Mouse (Mus musculus) liver, postnatal 0 days (tissue): ENCODE data around the gene Trim80. TPM values are rescaled to one million over a fixed set of nuclear protein-coding genes. Genes with fewer than 3 reads are reported as not detected.
A peak's percentile ranks its signal among the peaks of the same experiment; 100 is the strongest.

Experiments used
- ATAC-seq: fragments of 200-750 bp; cut with Nextera tagmentation; 2 replicates; pipeline ENCODE4 v1.8.0; 2017; ENCODE audit warnings: mild to moderate bottlenecking, moderate library complexity
- DNase-seq: peaks from one replicate; pipeline ENCODE4 v3.0.0-alpha.2; 2016
- H3K27ac ChIP-seq: fragments of 300-500 bp; sonication (generic); 2 replicates; pipeline ENCODE4 v1.5.1; 2014; ENCODE audit warnings: antibody characterized with exemption, moderate library complexity, mild to moderate bottlenecking, low read depth
- H3K27me3 ChIP-seq: fragments of 300-500 bp; sonication (generic); 2 replicates; pipeline ENCODE4 v1.6.1; 2014; ENCODE audit warnings: low read length, control low read depth, mixed read lengths; ENCODE audit not compliant: insufficient read depth
- H3K36me3 ChIP-seq: fragments of 300-500 bp; sonication (generic); replicated peaks from 2 replicates; pipeline ENCODE4 v1.6.1; 2014; ENCODE audit warnings: mild to moderate bottlenecking, control low read depth, low read length, moderate library complexity, mixed read lengths; ENCODE audit not compliant: insufficient read depth
- H3K4me1 ChIP-seq: fragments of 300-500 bp; sonication (generic); 2 replicates; pipeline ENCODE4 v1.6.1; 2014; ENCODE audit warnings: antibody characterized with exemption, mild to moderate bottlenecking, control low read depth; ENCODE audit not compliant: insufficient read depth
- H3K4me2 ChIP-seq: fragments of 300-500 bp; sonication (generic); 2 replicates; pipeline ENCODE4 v1.6.1; 2014; ENCODE audit warnings: low read depth, mild to moderate bottlenecking, low read length, moderate library complexity, mixed read lengths
- H3K4me3 ChIP-seq: fragments of 300-500 bp; sonication (generic); 2 replicates; pipeline ENCODE4 v1.5.1; 2014; ENCODE audit warnings: low read depth, low read length
- H3K9ac ChIP-seq: fragments of 300-500 bp; sonication (generic); replicated peaks from 2 replicates; pipeline ENCODE4 v1.6.1; 2014; ENCODE audit warnings: mild to moderate bottlenecking, moderate library complexity
- H3K9me3 ChIP-seq: fragments of 300-500 bp; sonication (generic); 2 replicates; pipeline ENCODE4 v1.6.1; 2016; ENCODE audit warnings: mild to moderate bottlenecking, control low read depth, low read length, mixed read lengths
- CTCF ChIP-seq: sonication (generic); IDR thresholded peaks from 2 replicates; pipeline ENCODE4 v1.5.1; 2016; ENCODE audit warnings: antibody characterized with exemption, low read depth
- EP300 ChIP-seq: IDR thresholded peaks from 2 replicates; pipeline ENCODE4 v1.6.1; 2016; ENCODE audit warnings: antibody characterized with exemption, low read depth, mild to moderate bottlenecking
- WGBS: fragments of 180-500 bp; shearing (Covaris S2); extraction: QIAGEN DNeasy Blood & Tissue Kit; methylation state at CpG from one replicate; pipeline ENCODE4 v1.1.7; 2014; ENCODE audit not compliant: insufficient replicate concordance; 5-methylcytosine and 5-hydroxymethylcytosine counted together
- polyA plus RNA-seq: library from polyadenylated mRNA; unstranded; fragments of >200 nt; fragmentation: Nextera tagmentation; extraction: Ambion mirVana; gene quantifications from 2 replicates; pipeline ENCODE4 v1.2.1, GENCODE M21; 2015

Trim80 gene
- polyA plus RNA-seq, 1 experiment from 2014 or later, result 2.8 TPM

- Histone ChIP-seq H3K4me2 (peak overlapping the region; percentile 52), H3K36me3 (0 out of 2 replicates have a peak, but pooled peaks cover 7% of the 10 kb centered on the region), H3K4me3 (0 out of 2 replicates have a peak overlapping the region, but pooled peaks have one; percentile 3), H3K9me3 (no peaks in the 10 kb centered on the region; the same call in 1 of the 2 replicates), H3K27me3 (no peaks in the 10 kb centered on the region), H3K27ac (0 out of 2 replicates have a peak overlapping the region, but pooled peaks have one; percentile 9), H3K9ac (peak overlapping the region; percentile 10), H3K4me1 (peaks cover 15% of the 10 kb centered on the region)
- 4% methylated on average over 31 of the region's 31 CpGs for WGBS
- no peak for TF ChIP-seq EP300
- TF ChIP-seq CTCF, result no peak
- DNase-seq, result no peak
- ATAC-seq, result no peak
Measured at GRCm38 (mm10) chr11:115435596-115436337, 4.6 kb upstream of the Trim80 start.

DNA sequence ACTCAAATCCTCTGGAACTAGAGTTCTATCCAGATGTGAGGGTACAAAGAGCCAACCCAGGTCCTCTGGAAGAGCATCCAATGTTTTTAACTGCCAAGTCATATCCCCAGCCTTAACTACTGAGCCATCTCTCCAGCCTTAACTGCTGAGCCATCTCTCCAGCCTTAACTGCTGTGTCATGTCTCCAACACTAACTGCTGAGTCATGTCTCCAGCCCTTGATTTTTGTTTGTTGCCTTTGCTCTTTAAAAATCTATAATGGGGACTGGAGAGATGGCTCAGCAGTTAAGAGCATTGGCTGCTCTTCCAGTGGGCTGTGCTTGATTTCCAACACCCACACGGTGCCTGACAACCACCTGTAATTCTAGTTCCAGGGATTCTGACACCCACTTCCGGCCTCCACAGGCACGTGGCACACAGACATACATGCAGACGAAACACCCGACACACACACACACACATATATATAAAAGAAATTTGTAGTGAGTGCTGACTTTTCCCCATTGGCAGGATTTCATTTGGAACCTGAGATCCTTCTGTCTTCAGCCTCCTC, 2.7 kb upstream of the Trim80 start:
- H3K27ac ChIP-seq, result 0 out of 2 replicates have a peak overlapping the region, but pooled peaks have one; percentile 8
- H3K36me3 ChIP-seq, result no peaks in the 10 kb centered on the region
- ATAC-seq (no peak), DNase-seq (no peak)
- WGBS, result 54% methylated on average over 5 of the region's 5 CpGs
- TF ChIP-seq CTCF (no peak), EP300 (no peak)
- no peak overlapping the region for H3K9ac ChIP-seq
- no peak overlapping the region for H3K4me3 ChIP-seq
- H3K4me2 ChIP-seq, result no peak overlapping the region
- peaks cover 11% of the 10 kb centered on the region for H3K4me1 ChIP-seq
- no peaks in the 10 kb centered on the region; the same call in 1 of the 2 replicates for H3K9me3 ChIP-seq
- H3K27me3 ChIP-seq, result no peaks in the 10 kb centered on the region

GRCm38 (mm10) chr11:115439326-115439725, 1.0 kb upstream of the Trim80 start:
- H3K9ac ChIP-seq, result no peak overlapping the region
- 77% methylated on average over 3 of the region's 3 CpGs for WGBS
- no peak for ATAC-seq
- TF ChIP-seq CTCF (no peak), EP300 (no peak)
- peaks cover 8% of the 10 kb centered on the region for H3K4me1 ChIP-seq
- no peaks in the 10 kb centered on the region for H3K27me3 ChIP-seq
- no peak overlapping the region for H3K27ac ChIP-seq
- H3K36me3 ChIP-seq, result no peaks in the 10 kb centered on the region
- H3K4me2 ChIP-seq, result no peak overlapping the region
- H3K9me3 ChIP-seq, result no peaks in the 10 kb centered on the region; the same call in 1 of the 2 replicates
- DNase-seq, result no peak
- H3K4me3 ChIP-seq, result no peak overlapping the region

DNA sequence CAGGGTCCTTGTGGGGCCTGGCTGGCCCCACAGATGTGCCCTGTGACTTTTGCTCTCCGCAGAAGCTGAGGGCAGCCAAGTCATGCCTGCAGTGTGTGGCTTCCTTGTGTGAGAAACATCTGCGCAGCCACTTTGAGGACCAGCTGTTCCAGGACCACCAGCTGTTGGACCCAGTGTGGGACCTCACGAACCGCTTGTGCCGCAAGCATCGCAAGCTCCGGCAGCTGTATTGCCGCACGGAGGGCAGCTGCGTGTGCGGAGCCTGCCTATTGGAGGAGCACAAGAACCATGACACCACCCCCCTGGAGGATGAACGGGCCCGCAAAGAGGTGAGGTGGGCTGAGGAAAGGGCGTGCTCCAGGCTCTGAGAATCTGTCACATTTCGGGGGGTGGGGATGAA, 1.1 kb downstream of the Trim80 start:
- TF ChIP-seq EP300 (no peak), CTCF (no peak)
- Histone ChIP-seq H3K27me3 (no peaks in the 10 kb centered on the region), H3K27ac (no peak overlapping the region), H3K4me1 (peaks cover 7% of the 10 kb centered on the region), H3K36me3 (no peaks in the 10 kb centered on the region), H3K9ac (no peak overlapping the region), H3K9me3 (no peaks in the 10 kb centered on the region; the same call in 1 of the 2 replicates), H3K4me3 (no peak overlapping the region), H3K4me2 (no peak overlapping the region)
- ATAC-seq, result no peak
- 64% methylated on average over 15 of the region's 15 CpGs for WGBS
- DNase-seq, result no peak

DNA sequence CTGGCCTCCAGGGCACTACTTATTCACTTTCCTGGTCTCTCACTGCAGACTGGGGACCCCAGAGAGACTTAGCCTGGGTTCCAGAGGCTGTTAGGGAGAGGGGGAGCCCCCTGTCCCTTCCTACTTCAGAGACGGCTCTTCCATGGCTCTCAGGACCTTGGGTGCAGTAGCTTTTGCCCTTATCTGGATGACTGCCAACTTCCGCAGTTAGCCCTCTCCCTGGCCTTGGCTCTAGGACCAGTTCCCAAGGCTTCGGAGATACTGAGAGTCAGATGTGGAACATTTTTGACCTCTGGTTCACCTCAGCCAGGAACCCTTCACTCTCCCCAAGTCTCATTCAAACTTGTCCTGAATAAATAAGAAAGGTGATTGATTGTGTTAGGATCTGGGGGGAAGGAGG, 6.6 kb downstream of the Trim80 start:
- H3K4me2 ChIP-seq, result peak overlapping the region; percentile 56
- peaks cover 25% of the 10 kb centered on the region for H3K4me1 ChIP-seq
- no peaks in the 10 kb centered on the region for H3K27me3 ChIP-seq
- H3K4me3 ChIP-seq, result no peak overlapping the region
- H3K27ac ChIP-seq, result peak overlapping the region; percentile 86
- no peaks in the 10 kb centered on the region for H3K9me3 ChIP-seq
- ATAC-seq (no peak), DNase-seq (no peak)
- no peaks in the 10 kb centered on the region for H3K36me3 ChIP-seq
- no peak for TF ChIP-seq EP300
- 49% methylated on average over 3 of the region's 3 CpGs for WGBS
- H3K9ac ChIP-seq, result peak overlapping the region; percentile 54

- Histone ChIP-seq H3K9ac (peak overlapping the region; percentile 63), H3K4me2 (peak overlapping the region; percentile 56), H3K9me3 (no peaks in the 10 kb centered on the region), H3K27me3 (no peaks in the 10 kb centered on the region), H3K4me1 (peaks cover 25% of the 10 kb centered on the region), H3K27ac (peak overlapping the region; percentile 86), H3K4me3 (peak overlapping the region; percentile 13; the same call in 1 of the 2 replicates), H3K36me3 (no peaks in the 10 kb centered on the region)
- DNase-seq, result peak; percentile 49
- WGBS, result 55% methylated on average over 11 of the region's 11 CpGs
- ATAC-seq, result peak; percentile 43
- TF ChIP-seq EP300 (no peak), CTCF (no peak)
Measured at GRCm38 (mm10) chr11:115447321-115447885, 7.1 kb downstream of the Trim80 start.
